Mouse (Mus musculus) intestine, postnatal 0 days (tissue): ENCODE measurements around the gene H2al2a. TPM values are rescaled to one million over a fixed set of nuclear protein-coding genes. Genes with fewer than 3 reads are reported as not detected.

Source experiments
- ATAC-seq: fragments of 200-750 bp; cut with Nextera tagmentation; 2 replicates; pipeline ENCODE4 v1.8.0; 2017; ENCODE audit warnings: mild to moderate bottlenecking, moderate TSS enrichment, moderate library complexity
- H3K27ac ChIP-seq: fragments of 300-500 bp; sonication (generic); 2 replicates; pipeline ENCODE4 v1.5.1; 2014; ENCODE audit warnings: mild to moderate bottlenecking, low read depth, low read length, moderate library complexity
- H3K27me3 ChIP-seq: fragments of 300-500 bp; sonication (generic); replicated peaks from 2 replicates; pipeline ENCODE4 v1.6.1; 2014; ENCODE audit warnings: low read length, mixed read lengths; ENCODE audit not compliant: control insufficient read depth, insufficient read depth
- H3K36me3 ChIP-seq: fragments of 300-500 bp; sonication (generic); 2 replicates; pipeline ENCODE4 v1.6.1; 2014; ENCODE audit warnings: mild to moderate bottlenecking, moderate library complexity; ENCODE audit not compliant: control insufficient read depth, insufficient read depth
- H3K4me1 ChIP-seq: fragments of 300-500 bp; sonication (generic); replicated peaks from 2 replicates; pipeline ENCODE4 v1.6.1; 2014; ENCODE audit warnings: antibody characterized with exemption, low read length, mixed read lengths; ENCODE audit not compliant: control insufficient read depth, insufficient read depth
- H3K4me2 ChIP-seq: fragments of 300-500 bp; sonication (generic); replicated peaks from 2 replicates; pipeline ENCODE4 v1.6.1; 2014; ENCODE audit warnings: low read depth, mild to moderate bottlenecking, moderate library complexity
- H3K4me3 ChIP-seq: fragments of 300-500 bp; sonication (generic); 2 replicates; pipeline ENCODE4 v1.5.1; 2014; ENCODE audit warnings: low read depth, low read length
- H3K9ac ChIP-seq: fragments of 300-500 bp; sonication (generic); 2 replicates; pipeline ENCODE4 v1.6.1; 2014; ENCODE audit warnings: mild to moderate bottlenecking, low read depth, low read length
- H3K9me3 ChIP-seq: fragments of 300-500 bp; sonication (generic); 2 replicates; pipeline ENCODE4 v1.6.1; 2016; ENCODE audit warnings: mixed run types; ENCODE audit not compliant: control insufficient read depth
- CTCF ChIP-seq: sonication (generic); IDR thresholded peaks from 2 replicates; pipeline ENCODE4 v1.5.1; 2016; ENCODE audit warnings: low read depth, mild to moderate bottlenecking, control low read depth, antibody characterized with exemption, moderate library complexity
- WGBS: fragments of 180-500 bp; shearing (Covaris S2); extraction: QIAGEN DNeasy Blood & Tissue Kit; methylation state at CpG from one replicate; pipeline ENCODE4 v1.1.7; 2014; 5-methylcytosine and 5-hydroxymethylcytosine counted together
- polyA plus RNA-seq: library from polyadenylated mRNA; unstranded; fragments of >200 nt; fragmentation: Nextera tagmentation; extraction: Ambion mirVana; gene quantifications from 2 replicates; pipeline ENCODE4 v1.2.1, GENCODE M21; 2015

Gene H2al2a
- polyA plus RNA-seq, 1 experiment from 2014 or later: not detected

DNA sequence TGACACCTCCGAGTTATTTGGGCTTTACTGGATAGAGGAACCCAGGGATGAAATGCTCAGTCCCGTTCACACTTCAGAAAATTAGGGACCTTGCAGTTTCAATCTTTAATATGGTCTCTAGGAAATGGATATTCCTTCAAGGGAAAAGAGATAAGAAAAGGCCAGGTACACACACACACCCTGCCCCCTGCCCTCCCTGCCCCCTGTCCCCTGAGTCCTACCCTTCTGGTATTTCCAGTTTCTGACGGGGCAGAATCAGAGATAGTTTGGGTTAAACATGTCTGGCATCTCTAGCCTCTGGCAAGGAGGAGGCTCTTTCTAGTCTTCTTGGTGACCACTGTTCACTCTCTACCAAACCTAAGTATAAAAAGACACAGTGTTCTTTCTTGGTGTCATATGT is 49.9 kb downstream of the H2al2a start:
- WGBS: 36% methylated on average over 3 of the region's 3 CpGs
- Histone ChIP-seq H3K27me3 (no peaks in the 10 kb centered on the region), H3K4me2 (no peak overlapping the region), H3K4me1 (no peaks in the 10 kb centered on the region), H3K9ac (no peak overlapping the region), H3K27ac (no peak overlapping the region), H3K9me3 (no peaks in the 10 kb centered on the region), H3K4me3 (no peak overlapping the region), H3K36me3 (no peaks in the 10 kb centered on the region)
- no peak for TF ChIP-seq CTCF
- ATAC-seq: no peak

Other genes starting within 250 kb of the H2al2a start
- 6.3 and 6.8 TPM in 2 replicates for gene A930004D18Rik, start 40.8 kb upstream of the H2al2a start, polyA plus RNA-seq
- gene Skida1, start 52.1 kb upstream of the H2al2a start, polyA plus RNA-seq: 0.95 and 1.2 TPM in 2 replicates
- gene Mllt10, start 58.3 kb upstream of the H2al2a start, polyA plus RNA-seq: 22.6 and 30.1 TPM in 2 replicates